28 mouse cellular contexts compared by ENCODE assay signal in the genomic region with DNA sequence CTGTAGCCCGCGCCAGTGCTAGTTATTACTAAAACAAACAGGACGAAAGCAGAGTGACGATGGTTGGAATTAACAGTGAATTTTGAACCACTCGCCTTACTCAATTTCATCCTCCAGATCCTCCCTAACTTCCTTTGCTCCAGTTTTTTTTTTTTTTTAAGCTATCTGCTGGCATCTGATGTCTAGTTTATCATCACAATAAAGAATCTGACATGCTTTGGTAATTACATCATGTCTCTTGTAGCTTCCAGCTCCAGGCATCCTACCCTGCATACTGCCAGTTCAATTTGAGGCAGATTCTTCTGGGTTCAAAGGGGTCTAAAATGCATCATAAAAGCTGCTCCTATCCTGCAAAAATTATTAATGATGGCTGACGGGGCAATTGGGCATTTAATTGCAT.
DNase-seq lines count a peak whose midpoint lies in the region; ATAC-seq and TF ChIP-seq lines count a peak whose summit lies in the region.
"Had no signal": no experiment of that assay in that cellular context is flagged by ENCODE, and none has a peak within 500 bp of the region (broad histone marks: within the 10 kb centered on the region; RNA-seq: fewer than 3 reads in every experiment).

No protein-coding gene starts in this region.

- no peak for TF ChIP-seq CTCF in brain, embryonic 14.5 days (IDR thresholded peaks at IDR 0.05; ENCODE audit: borderline replicate concordance, extremely low read depth, insufficient read depth, insufficient read length)
- no peak for TF ChIP-seq CTCF in intestine, postnatal 0 days (IDR thresholded peaks at IDR 0.05; ENCODE audit: low read depth)
- no peak for TF ChIP-seq CTCF in stomach, postnatal 0 days (IDR thresholded peaks at IDR 0.05; ENCODE audit: low read depth)

- no peak overlapping the region for H3K4me2 ChIP-seq in forebrain, embryonic 14.5 days (ENCODE audit: low read length)
- H3K4me2 ChIP-seq in forebrain, embryonic 11.5 days (ENCODE audit: low read depth, low read length, severe bottlenecking), result no peak overlapping the region
- no peak overlapping the region for H3K4me2 ChIP-seq in intestine, postnatal 0 days (replicated peaks; ENCODE audit: low read depth)
- no peak overlapping the region for H3K4me2 ChIP-seq in stomach, postnatal 0 days (replicated peaks; ENCODE audit: low read depth)
- H3K4me2 ChIP-seq: embryonic facial prominence, embryonic 13.5 days; heart, embryonic 13.5 days; hindbrain, embryonic 14.5 days had no signal

- DNase-seq in forebrain, embryonic 14.5 days (ENCODE audit: low spot score), result peak; percentile 50
- no peak for DNase-seq in forebrain, embryonic 11.5 days (ENCODE audit: low spot score)
- peak; percentile 21 for DNase-seq in retina, postnatal 1 day
- DNase-seq in retina, embryonic 14.5 days (ENCODE audit: low spot score), result no peak
- DNase-seq in brain, embryonic 14.5 days (ENCODE audit: low read depth), result peak; percentile 65
- DNase-seq in stomach, postnatal 0 days (ENCODE audit: low spot score), result no peak
- DNase-seq: adrenal gland, postnatal 10 days; adrenal gland, postnatal 36 days; cerebellum, adult 11-12 months; cerebellum, adult 8-10 months; cerebellum, postnatal 36 days; embryo, embryonic 11 days; gastrocnemius, adult 2 months; gastrocnemius, postnatal 14 days; heart, adult 11 months; heart, postnatal 14 days; heart, postnatal 4 days; kidney, adult 2 months had no signal

- no peaks in the 10 kb centered on the region for H3K9me3 ChIP-seq in forebrain, embryonic 14.5 days (replicated peaks; ENCODE audit: control insufficient read depth, low read length)
- H3K9me3 ChIP-seq in forebrain, embryonic 11.5 days (ENCODE audit: control insufficient read depth, low read length), result no peaks in the 10 kb centered on the region
- no peaks in the 10 kb centered on the region for H3K9me3 ChIP-seq in intestine, postnatal 0 days (ENCODE audit: control insufficient read depth)
- no peaks in the 10 kb centered on the region for H3K9me3 ChIP-seq in stomach, postnatal 0 days (ENCODE audit: control insufficient read depth, low read length)
- H3K9me3 ChIP-seq: embryonic facial prominence, embryonic 10.5 days; embryonic facial prominence, embryonic 13.5 days; heart, embryonic 13.5 days had no signal

- no peak overlapping the region for H3K9ac ChIP-seq in forebrain, embryonic 14.5 days (ENCODE audit: low read length)
- no peak overlapping the region for H3K9ac ChIP-seq in forebrain, embryonic 11.5 days (ENCODE audit: low read length)
- no peak overlapping the region for H3K9ac ChIP-seq in intestine, postnatal 0 days (ENCODE audit: low read depth, low read length)
- no peak overlapping the region for H3K9ac ChIP-seq in stomach, postnatal 0 days (ENCODE audit: low read length)
- H3K9ac ChIP-seq: embryonic facial prominence, embryonic 13.5 days; heart, embryonic 13.5 days; hindbrain, embryonic 14.5 days had no signal

- H3K4me1 ChIP-seq in forebrain, embryonic 14.5 days (ENCODE audit: control insufficient read depth, insufficient read depth, low read length), result peaks cover 20% of the 10 kb centered on the region
- peaks cover 5% of the 10 kb centered on the region; the same call in 1 of the 2 replicates for H3K4me1 ChIP-seq in forebrain, embryonic 11.5 days (replicated peaks; ENCODE audit: control insufficient read depth, insufficient read depth, low read length)
- no peaks in the 10 kb centered on the region for H3K4me1 ChIP-seq in intestine, postnatal 0 days (replicated peaks; ENCODE audit: control insufficient read depth, insufficient read depth, low read length)
- H3K4me1 ChIP-seq in stomach, postnatal 0 days (replicated peaks; ENCODE audit: control insufficient read depth, insufficient read depth), result no peaks in the 10 kb centered on the region
- H3K4me1 ChIP-seq: heart, embryonic 13.5 days had no signal

- no peaks in the 10 kb centered on the region for H3K27me3 ChIP-seq in forebrain, embryonic 14.5 days (replicated peaks; ENCODE audit: control insufficient read depth, insufficient read depth, low read length)
- no peaks in the 10 kb centered on the region for H3K27me3 ChIP-seq in forebrain, embryonic 11.5 days (ENCODE audit: control insufficient read depth, insufficient read depth, low read length)
- no peaks in the 10 kb centered on the region for H3K27me3 ChIP-seq in intestine, postnatal 0 days (replicated peaks; ENCODE audit: control insufficient read depth, insufficient read depth, low read length)
- no peaks in the 10 kb centered on the region for H3K27me3 ChIP-seq in stomach, postnatal 0 days (ENCODE audit: control insufficient read depth, insufficient read depth, low read length)
- H3K27me3 ChIP-seq: embryonic facial prominence, embryonic 13.5 days had no signal

- WGBS in forebrain, embryonic 14.5 days, result 34% methylated on average over 6 of the region's 6 CpGs
- WGBS in forebrain, embryonic 11.5 days, result 61% methylated on average over 6 of the region's 6 CpGs
- 80% methylated on average over 6 of the region's 6 CpGs for WGBS in intestine, postnatal 0 days
- WGBS in stomach, postnatal 0 days, result 76% methylated on average over 6 of the region's 6 CpGs

- peak; percentile 50; the same call in 1 of the 2 replicates for ATAC-seq in forebrain, embryonic 14.5 days
- no peak for ATAC-seq in forebrain, embryonic 11.5 days (replicated peaks; ENCODE audit: low FRiP score)
- ATAC-seq in intestine, postnatal 0 days, result no peak
- ATAC-seq in stomach, postnatal 0 days (ENCODE audit: low FRiP score, low TSS enrichment), result no peak
- ATAC-seq: CD4-positive, CD25-positive, alpha-beta regulatory T cell, adult 4 months; inflammation-experienced regulatory T-cells, adult 6 months; intestine, embryonic 16.5 days had no signal

- no peak for TF ChIP-seq EP300 in stomach, postnatal 0 days (optimal IDR thresholded peaks at IDR 0.05)

- H3K36me3 ChIP-seq in forebrain, embryonic 14.5 days (ENCODE audit: control insufficient read depth, insufficient read depth, low read length), result no peaks in the 10 kb centered on the region
- no peaks in the 10 kb centered on the region for H3K36me3 ChIP-seq in forebrain, embryonic 11.5 days (ENCODE audit: control insufficient read depth, insufficient read depth, low read length)
- H3K36me3 ChIP-seq in intestine, postnatal 0 days (ENCODE audit: control insufficient read depth, insufficient read depth), result no peaks in the 10 kb centered on the region
- no peaks in the 10 kb centered on the region for H3K36me3 ChIP-seq in stomach, postnatal 0 days (ENCODE audit: control insufficient read depth, insufficient read depth, low read length)
- H3K36me3 ChIP-seq: embryonic facial prominence, embryonic 10.5 days; embryonic facial prominence, embryonic 13.5 days; heart, embryonic 13.5 days had no signal

- TF ChIP-seq POLR2A in brain, embryonic 14.5 days (IDR thresholded peaks at IDR 0.05; ENCODE audit: borderline replicate concordance, extremely low read depth, insufficient read depth, insufficient read length, poor library complexity, severe bottlenecking), result no peak

- no peak overlapping the region for H3K27ac ChIP-seq in forebrain, embryonic 14.5 days (ENCODE audit: low read depth, low read length)
- H3K27ac ChIP-seq in forebrain, embryonic 11.5 days (ENCODE audit: low read depth, low read length), result no peak overlapping the region
- H3K27ac ChIP-seq in intestine, postnatal 0 days (ENCODE audit: low read depth, low read length), result no peak overlapping the region
- no peak overlapping the region for H3K27ac ChIP-seq in stomach, postnatal 0 days (replicated peaks)
- H3K27ac ChIP-seq: embryonic facial prominence, embryonic 10.5 days; embryonic facial prominence, embryonic 13.5 days; gastrocnemius, adult 2 months; heart, embryonic 13.5 days; hindbrain, embryonic 14.5 days; hindbrain, postnatal 0 days had no signal

- H3K4me3 ChIP-seq in forebrain, embryonic 14.5 days (ENCODE audit: low read depth, low read length), result no peak overlapping the region
- H3K4me3 ChIP-seq in forebrain, embryonic 11.5 days (ENCODE audit: low read depth, low read length), result no peak overlapping the region
- H3K4me3 ChIP-seq in intestine, postnatal 0 days (ENCODE audit: low read depth, low read length), result no peak overlapping the region
- no peak overlapping the region for H3K4me3 ChIP-seq in stomach, postnatal 0 days (ENCODE audit: low read depth, low read length)
- H3K4me3 ChIP-seq: embryonic facial prominence, embryonic 10.5 days; embryonic facial prominence, embryonic 13.5 days; erythroblast, embryonic 14.5 days; gastrocnemius, adult 2 months; heart, embryonic 13.5 days had no signal

Comparison
In these comparisons a context has a peak if more than half of its experiments do, and no peak if none do; other contexts are left out.
1. DNase-seq: peak in forebrain, embryonic 14.5 days (single experiment), retina, postnatal 1 day (single experiment) and brain, embryonic 14.5 days (single experiment); none in forebrain, embryonic 11.5 days (single experiment), retina, embryonic 14.5 days (single experiment) and stomach, postnatal 0 days (single experiment).